Mouse (Mus musculus) forebrain, embryonic 16.5 days (tissue): ENCODE results near the gene Plk5. TPM values are rescaled to one million over a fixed set of nuclear protein-coding genes. Genes with fewer than 3 reads are reported as not detected.
A peak's percentile ranks its signal among the peaks of the same experiment; 100 is the strongest.
"Not testable (repeated sequence)": the region's sequence is repeated elsewhere in the genome, so short reads cannot be mapped to it uniquely, and the experiment has no call there.

Source experiments
- ATAC-seq: fragments of 200-750 bp; cut with Nextera tagmentation; 2 replicates; pipeline ENCODE4 v1.8.0; 2017; ENCODE audit warnings: mild to moderate bottlenecking, moderate library complexity
- H3K27ac ChIP-seq: fragments of 300-500 bp; sonication (generic); 2 replicates; pipeline ENCODE4 v1.5.1; 2014; ENCODE audit warnings: low read length, control low read depth
- H3K27me3 ChIP-seq: fragments of 300-500 bp; sonication (generic); replicated peaks from 2 replicates; pipeline ENCODE4 v1.6.1; 2014; ENCODE audit warnings: low read length; ENCODE audit not compliant: control insufficient read depth, insufficient read depth
- H3K36me3 ChIP-seq: fragments of 300-500 bp; sonication (generic); 2 replicates; pipeline ENCODE4 v1.6.1; 2014; ENCODE audit not compliant: control insufficient read depth, insufficient read depth
- H3K4me1 ChIP-seq: fragments of 300-500 bp; sonication (generic); replicated peaks from 2 replicates; pipeline ENCODE4 v1.6.1; 2014; ENCODE audit warnings: low read length; ENCODE audit not compliant: control insufficient read depth, insufficient read depth
- H3K4me2 ChIP-seq: fragments of 300-500 bp; sonication (generic); 2 replicates; pipeline ENCODE4 v1.6.1; 2014; ENCODE audit warnings: mild to moderate bottlenecking, low read length, control low read depth
- H3K4me3 ChIP-seq: fragments of 300-500 bp; sonication (generic); replicated peaks from 2 replicates; pipeline ENCODE4 v1.5.1; 2014; ENCODE audit warnings: mild to moderate bottlenecking, low read length, control low read depth
- H3K9ac ChIP-seq: fragments of 300-500 bp; sonication (generic); replicated peaks from 2 replicates; pipeline ENCODE4 v1.6.1; 2014; ENCODE audit warnings: low read depth, low read length, control low read depth
- H3K9me3 ChIP-seq: fragments of 300-500 bp; sonication (generic); 2 replicates; pipeline ENCODE4 v1.6.1; 2016; ENCODE audit warnings: low read length; ENCODE audit not compliant: control insufficient read depth
- WGBS: fragments of 180-500 bp; shearing (Covaris S2); extraction: QIAGEN DNeasy Blood & Tissue Kit; methylation state at CpG from one replicate; pipeline ENCODE4 v1.1.7; 2014; 5-methylcytosine and 5-hydroxymethylcytosine counted together
- polyA plus RNA-seq: library from polyadenylated mRNA; unstranded; fragments of >200 nt; fragmentation: Nextera tagmentation; extraction: Ambion mirVana; gene quantifications from 2 replicates; pipeline ENCODE4 v1.2.1, GENCODE M21; 2015

Gene Plk5
- polyA plus RNA-seq, 1 experiment from 2014 or later: 4.5 TPM

DNA sequence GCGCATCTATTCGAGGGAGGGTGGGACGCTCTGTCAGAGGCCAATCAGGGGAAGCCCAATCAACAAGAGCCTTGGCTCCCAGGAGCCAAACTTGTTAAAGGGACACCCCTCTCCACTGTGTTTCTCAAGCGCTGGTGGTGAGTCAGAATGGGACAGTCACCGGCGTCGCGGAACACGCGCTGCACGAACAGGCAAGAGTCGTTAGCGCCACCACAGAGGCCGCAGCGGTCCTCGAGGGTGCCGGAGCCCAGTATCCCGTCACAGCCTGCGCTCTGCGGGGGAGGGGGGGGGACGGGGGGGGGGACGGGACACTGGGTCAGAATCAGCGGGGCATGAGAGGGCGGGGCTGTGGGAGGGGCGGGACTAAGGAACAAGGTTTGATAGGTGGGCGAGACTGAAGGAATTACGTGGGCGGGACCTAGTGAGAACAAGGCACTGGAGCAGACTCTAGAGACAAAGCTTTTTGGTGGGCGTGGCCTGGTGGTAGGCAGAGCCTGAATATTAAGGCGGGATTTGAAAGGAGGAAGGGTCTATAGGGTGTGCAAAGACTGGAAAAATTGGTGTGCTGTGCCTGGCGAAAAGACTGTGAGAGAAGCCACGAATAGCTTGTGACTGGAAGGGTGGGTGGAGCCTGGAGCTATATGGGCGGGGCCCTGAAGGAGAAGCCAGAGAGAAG is 13.4 kb upstream of the Plk5 start:
- ATAC-seq: peak; percentile 80
- under 1% methylated on average over 31 of the region's 33 CpGs for WGBS
- H3K9ac ChIP-seq: peak overlapping the region; percentile 12

DNA sequence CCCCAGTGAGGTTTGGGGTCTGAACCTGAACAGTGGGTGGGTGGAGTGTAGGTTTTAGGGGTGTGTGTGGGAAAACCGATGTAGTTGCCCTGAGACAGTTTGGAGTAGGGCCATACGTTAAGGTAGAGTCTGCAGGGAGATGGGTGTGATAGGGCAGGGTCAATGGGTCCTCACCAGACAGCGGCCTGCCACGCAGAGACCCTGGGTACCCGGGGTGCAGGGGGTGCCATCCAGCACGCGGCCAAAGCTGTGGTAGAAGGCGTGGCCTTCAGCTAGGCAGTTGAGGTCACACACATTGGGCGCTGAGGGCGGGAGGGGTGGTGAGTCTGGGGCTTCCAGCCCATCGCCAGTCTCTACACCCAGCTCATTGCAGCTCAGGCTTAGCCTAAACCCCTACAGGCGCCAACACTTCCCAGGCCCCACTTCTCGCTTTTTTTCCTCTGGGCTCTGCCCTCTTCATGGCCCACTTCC is 12.8 kb upstream of the Plk5 start:
- Histone ChIP-seq H3K27ac (no peak overlapping the region), H3K4me1 (peaks cover 25% of the 10 kb centered on the region), H3K9ac (0 out of 2 replicates have a peak overlapping the region, but pooled peaks have one; percentile 1), H3K36me3 (no peaks in the 10 kb centered on the region), H3K9me3 (no peaks in the 10 kb centered on the region), H3K4me3 (peak overlapping the region; percentile 40), H3K27me3 (peaks cover 77% of the 10 kb centered on the region), H3K4me2 (peak overlapping the region; percentile 57)
- WGBS: 26% methylated on average over 12 of the region's 13 CpGs
- ATAC-seq: no peak

More for the DNA sequence above, 13.4 kb upstream of the Plk5 start:
- Histone ChIP-seq H3K4me3 (peak overlapping the region; percentile 40), H3K27ac (no peak overlapping the region), H3K36me3 (no peaks in the 10 kb centered on the region), H3K9me3 (no peaks in the 10 kb centered on the region), H3K4me1 (peaks cover 21% of the 10 kb centered on the region), H3K4me2 (peak overlapping the region; percentile 57), H3K27me3 (peaks cover 71% of the 10 kb centered on the region)

DNA sequence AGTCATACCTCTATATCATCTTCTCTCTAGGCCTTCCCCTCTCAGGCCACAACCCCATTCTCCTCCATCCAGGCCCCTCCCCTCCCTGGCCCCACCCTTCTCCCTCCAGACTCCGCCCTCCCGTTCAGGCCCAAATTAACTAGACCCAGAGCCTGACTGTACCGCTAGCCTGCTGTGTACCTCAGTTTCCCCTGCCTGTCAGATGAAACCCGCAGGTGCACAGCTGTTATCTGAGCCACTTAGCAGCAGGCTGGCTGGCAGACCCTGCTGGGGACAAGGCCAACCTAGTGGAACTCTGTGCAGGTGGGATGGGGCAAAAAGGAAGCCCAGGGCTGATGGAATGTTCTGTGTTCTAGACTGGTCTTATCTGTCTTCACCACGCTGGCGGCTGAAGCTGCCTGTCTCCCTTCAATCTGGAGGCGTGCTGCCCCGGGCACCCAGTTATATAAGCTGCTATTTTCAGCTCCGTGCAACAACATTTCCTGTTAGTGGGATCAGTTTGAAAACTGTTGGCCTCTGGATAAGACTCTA is 12.1 kb upstream of the Plk5 start:
- H3K27me3 ChIP-seq: peaks cover 84% of the 10 kb centered on the region
- H3K36me3 ChIP-seq: no peaks in the 10 kb centered on the region
- H3K4me3 ChIP-seq: no peak overlapping the region
- no peak overlapping the region for H3K9ac ChIP-seq
- H3K27ac ChIP-seq: no peak overlapping the region
- H3K4me1 ChIP-seq: peaks cover 26% of the 10 kb centered on the region
- H3K9me3 ChIP-seq: no peaks in the 10 kb centered on the region
- no peak overlapping the region for H3K4me2 ChIP-seq
- WGBS: 48% methylated on average over 9 of the region's 9 CpGs
- no peak for ATAC-seq

DNA sequence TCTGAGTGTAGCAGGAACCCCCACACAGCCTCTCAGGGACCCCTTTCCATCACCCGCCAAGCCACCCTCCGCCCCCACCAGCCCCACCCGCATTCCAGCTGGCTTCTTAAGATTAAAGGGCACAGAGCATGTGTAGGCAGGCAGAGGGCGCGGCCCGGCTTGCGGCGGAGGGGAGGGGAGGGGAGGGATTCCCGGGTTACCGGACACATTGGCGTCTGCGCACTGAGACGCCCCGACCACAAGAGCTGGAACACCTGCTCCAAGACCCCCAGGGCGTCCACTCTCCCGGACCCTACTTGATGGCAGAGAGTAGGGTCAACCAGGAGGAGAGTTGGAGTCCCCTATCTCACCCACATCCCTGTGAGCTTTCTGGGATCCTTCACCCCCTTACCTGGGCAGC is 11.1 kb upstream of the Plk5 start:
- WGBS: under 1% methylated on average over 16 of the region's 16 CpGs

DNA sequence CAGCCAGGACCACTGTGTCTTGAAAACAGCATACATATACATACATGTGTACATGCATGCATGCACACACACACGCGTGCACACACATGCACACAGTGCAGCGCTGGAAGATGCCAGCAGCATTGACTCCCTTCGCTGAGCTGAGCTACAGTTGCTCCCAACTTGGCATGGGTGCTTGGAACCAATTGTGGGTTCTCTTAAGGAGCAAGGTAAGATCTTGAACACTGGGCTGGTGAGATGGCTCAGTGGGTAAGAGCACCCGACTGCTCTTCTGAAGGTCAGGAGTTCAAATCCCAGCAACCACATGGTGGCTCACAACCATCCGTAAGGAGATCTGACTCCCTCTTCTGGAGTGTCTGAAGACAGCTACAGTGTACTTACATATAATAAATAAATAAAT is 10.3 kb upstream of the Plk5 start:
- not testable (repeated sequence) for H3K4me2 ChIP-seq, H3K4me3 ChIP-seq, H3K36me3 ChIP-seq, ATAC-seq, H3K27ac ChIP-seq, H3K9me3 ChIP-seq, H3K9ac ChIP-seq
- Histone ChIP-seq H3K27me3 (peaks cover 89% of the 10 kb centered on the region), H3K4me1 (peaks cover 26% of the 10 kb centered on the region)
- 83% methylated on average over 5 of the region's 6 CpGs for WGBS

More for the DNA sequence above, 11.1 kb upstream of the Plk5 start:
- Histone ChIP-seq H3K36me3 (no peaks in the 10 kb centered on the region), H3K4me2 (no peak overlapping the region), H3K4me1 (peaks cover 26% of the 10 kb centered on the region), H3K4me3 (no peak overlapping the region), H3K27ac (no peak overlapping the region), H3K27me3 (peaks cover 91% of the 10 kb centered on the region), H3K9me3 (no peaks in the 10 kb centered on the region), H3K9ac (no peak overlapping the region)
- no peak for ATAC-seq

DNA sequence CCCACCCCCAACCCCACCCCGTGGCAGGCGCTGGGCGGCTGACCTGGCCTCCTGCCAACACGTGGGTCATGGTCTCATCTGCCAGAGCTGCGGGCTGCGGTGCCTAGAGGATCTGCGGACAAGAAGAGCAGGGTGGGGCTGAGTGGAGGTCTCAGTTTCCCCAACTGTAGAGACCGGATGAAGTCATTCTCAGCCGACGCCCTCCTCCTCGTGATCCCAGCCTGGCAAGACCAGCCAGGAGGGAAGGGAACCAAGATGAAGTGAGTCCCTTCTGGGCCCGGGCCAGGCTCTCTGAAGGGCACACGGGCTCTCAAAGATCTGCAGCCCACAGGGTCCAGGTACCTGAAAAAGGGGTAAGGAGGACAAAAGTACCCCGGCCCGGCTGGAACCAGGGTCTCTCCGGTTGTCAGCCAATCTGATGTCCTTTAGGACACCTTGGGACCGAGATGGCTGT is 8.7 kb upstream of the Plk5 start:
- 11% methylated on average over 17 of the region's 17 CpGs for WGBS
- no peak overlapping the region for H3K4me3 ChIP-seq
- H3K4me2 ChIP-seq: no peak overlapping the region
- no peak overlapping the region for H3K9ac ChIP-seq
- H3K36me3 ChIP-seq: no peaks in the 10 kb centered on the region
- no peaks in the 10 kb centered on the region for H3K9me3 ChIP-seq
- H3K27ac ChIP-seq: no peak overlapping the region
- H3K4me1 ChIP-seq: peaks cover 17% of the 10 kb centered on the region
- H3K27me3 ChIP-seq: peaks cover 81% of the 10 kb centered on the region
- ATAC-seq: no peak

DNA sequence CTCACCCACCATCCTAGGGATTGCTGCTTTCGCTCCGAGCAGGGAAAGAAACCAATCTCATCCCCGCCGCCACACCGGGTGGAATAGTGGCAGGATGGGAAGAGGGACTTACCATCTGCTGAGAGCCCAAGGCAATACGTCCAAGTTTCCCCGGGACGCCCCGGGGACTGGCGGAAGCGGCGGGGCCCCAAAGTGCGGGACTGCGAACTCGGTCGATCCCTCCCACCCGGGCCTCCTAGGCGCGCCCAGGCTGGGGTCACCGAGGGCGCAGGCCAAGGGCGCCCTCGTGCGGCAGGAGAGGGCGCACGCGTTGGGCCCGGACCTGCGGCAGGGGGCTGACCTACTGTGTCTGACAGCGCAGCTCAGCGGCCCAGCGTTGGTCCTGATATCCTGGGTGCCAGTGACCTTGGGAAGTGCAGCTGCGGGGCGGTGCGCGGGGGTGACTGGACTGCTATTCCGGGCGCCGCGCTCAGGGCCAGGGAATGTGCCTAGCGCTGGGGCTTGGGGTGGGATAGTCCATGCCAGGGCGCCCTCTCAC is 7.9 kb upstream of the Plk5 start, which contains the start of gene Adamtsl5:
Gene Adamtsl5 (minus strand): TSS at position 169 of the 538 bp plus-strand sequence.
- Histone ChIP-seq H3K27me3 (peaks cover 73% of the 10 kb centered on the region), H3K9ac (no peak within 1 kb of the TSS), H3K4me3 (0 out of 2 replicates have a peak within 1 kb of the TSS, but pooled peaks have one; percentile 1), H3K27ac (no peak within 1 kb of the TSS), H3K4me1 (peaks cover 10% of the 10 kb centered on the region), H3K9me3 (no peaks in the 10 kb centered on the region), H3K36me3 (no peaks in the 10 kb centered on the region), H3K4me2 (no peak within 1 kb of the TSS)
- WGBS: 2% methylated on average over 41 of the region's 42 CpGs
- ATAC-seq: no peak

DNA sequence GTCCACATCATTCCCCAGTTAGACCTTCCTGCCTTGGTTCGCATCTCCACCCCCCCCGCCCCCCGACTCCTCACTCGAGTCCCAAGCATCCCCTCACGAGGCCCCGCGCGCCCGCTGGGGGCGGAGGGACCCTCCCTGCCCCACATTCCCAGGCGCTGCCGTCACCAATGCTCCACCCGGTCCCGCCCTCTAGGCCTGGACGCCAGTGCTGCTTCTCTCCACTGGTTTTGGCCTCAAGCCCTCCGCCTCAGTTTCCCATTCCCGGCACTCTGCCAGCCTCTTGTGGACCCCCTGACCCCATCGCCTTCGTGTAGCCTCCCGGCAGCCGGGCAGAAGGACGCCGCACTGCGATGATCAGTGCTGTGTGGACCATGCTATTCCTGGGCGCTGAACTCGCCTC is 7.3 kb upstream of the Plk5 start:
- H3K27ac ChIP-seq: no peak overlapping the region
- peaks cover 5% of the 10 kb centered on the region; the same call in 1 of the 2 replicates for H3K4me1 ChIP-seq
- 13% methylated on average over 26 of the region's 26 CpGs for WGBS
- H3K9me3 ChIP-seq: no peaks in the 10 kb centered on the region
- peaks cover 67% of the 10 kb centered on the region for H3K27me3 ChIP-seq
- H3K4me2 ChIP-seq: no peak overlapping the region
- no peak overlapping the region for H3K9ac ChIP-seq
- no peaks in the 10 kb centered on the region for H3K36me3 ChIP-seq
- ATAC-seq: no peak
- no peak overlapping the region for H3K4me3 ChIP-seq

DNA sequence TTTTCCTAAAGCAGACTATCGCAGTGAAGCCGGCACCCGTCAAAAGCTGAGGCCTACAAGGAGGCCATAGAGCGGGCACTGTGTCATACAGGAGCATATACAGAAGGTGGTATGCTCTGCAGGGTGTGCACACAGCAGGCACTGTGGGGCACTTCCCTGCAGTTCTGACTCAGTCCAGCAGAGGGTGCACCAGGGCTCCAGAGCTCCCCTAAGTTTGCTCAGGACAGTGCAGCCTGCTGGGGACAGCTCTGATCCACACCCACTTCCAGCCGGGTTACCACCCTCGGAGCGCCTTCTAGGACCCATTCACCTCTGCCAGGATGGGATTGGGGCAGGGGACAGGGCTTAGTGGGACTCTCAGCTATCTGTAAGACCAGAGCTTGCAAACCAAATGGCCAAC is 6.0 kb upstream of the Plk5 start:
- Histone ChIP-seq H3K36me3 (no peaks in the 10 kb centered on the region), H3K4me3 (no peak overlapping the region), H3K27ac (no peak overlapping the region), H3K4me2 (no peak overlapping the region), H3K9me3 (no peaks in the 10 kb centered on the region), H3K9ac (no peak overlapping the region), H3K4me1 (peaks cover 5% of the 10 kb centered on the region; the same call in 1 of the 2 replicates), H3K27me3 (peaks cover 64% of the 10 kb centered on the region)
- 1% methylated on average over 7 of the region's 7 CpGs for WGBS
- peak; percentile 82 for ATAC-seq
